Mouse (Mus musculus): ENCODE measurements around the gene Lnx2. TPM values are rescaled to one million over a fixed set of nuclear protein-coding genes. Genes with fewer than 3 reads are reported as not detected.

Lnx2 gene
- polyA plus RNA-seq, 2 experiments = 4.1 to 4.4 TPM

- Histone ChIP-seq H3K4me2 (ENCODE audit: low read depth) (no peak overlapping the region), H3K9me3 (ENCODE audit: control insufficient read depth, low read length) (no peaks in the 10 kb centered on the region), H3K4me1 (replicated peaks; ENCODE audit: control insufficient read depth in 2 of 2, insufficient read depth in 2 of 2, low read length in 1 of 2) (peaks cover 0 to 8% of the 10 kb centered on the region in 2 experiments; a peak in 2 of 4 replicates), H3K27me3 (ENCODE audit: control insufficient read depth, insufficient read depth, low read length) (no peaks in the 10 kb centered on the region), H3K4me3 (ENCODE audit: insufficient read depth in 1 of 2, low read depth in 2 of 2, low read length in 2 of 2) (no peak overlapping the region), H3K9ac (replicated peaks) (no peak overlapping the region), H3K27ac (no peak overlapping the region), H3K36me3 (replicated peaks; ENCODE audit: control insufficient read depth, insufficient read depth, low read depth) (no peaks in the 10 kb centered on the region)
- TF ChIP-seq CTCF (IDR thresholded peaks at IDR 0.05; ENCODE audit: low read depth) (no peak), EP300 (IDR thresholded peaks at IDR 0.05; ENCODE audit: low read depth) (no peak)
- no peak for DNase-seq (ENCODE audit: low read depth in 3 of 3, low spot score in 3 of 3)
- no peak for ATAC-seq (ENCODE audit: insufficient read depth)
- 76% methylated on average over 9 of the region's 9 CpGs for WGBS (ENCODE audit: insufficient replicate concordance)
These were observed 103.0 kb downstream of the Lnx2 start for GRCm38 (mm10) chr5:146973353-146973752.

DNA sequence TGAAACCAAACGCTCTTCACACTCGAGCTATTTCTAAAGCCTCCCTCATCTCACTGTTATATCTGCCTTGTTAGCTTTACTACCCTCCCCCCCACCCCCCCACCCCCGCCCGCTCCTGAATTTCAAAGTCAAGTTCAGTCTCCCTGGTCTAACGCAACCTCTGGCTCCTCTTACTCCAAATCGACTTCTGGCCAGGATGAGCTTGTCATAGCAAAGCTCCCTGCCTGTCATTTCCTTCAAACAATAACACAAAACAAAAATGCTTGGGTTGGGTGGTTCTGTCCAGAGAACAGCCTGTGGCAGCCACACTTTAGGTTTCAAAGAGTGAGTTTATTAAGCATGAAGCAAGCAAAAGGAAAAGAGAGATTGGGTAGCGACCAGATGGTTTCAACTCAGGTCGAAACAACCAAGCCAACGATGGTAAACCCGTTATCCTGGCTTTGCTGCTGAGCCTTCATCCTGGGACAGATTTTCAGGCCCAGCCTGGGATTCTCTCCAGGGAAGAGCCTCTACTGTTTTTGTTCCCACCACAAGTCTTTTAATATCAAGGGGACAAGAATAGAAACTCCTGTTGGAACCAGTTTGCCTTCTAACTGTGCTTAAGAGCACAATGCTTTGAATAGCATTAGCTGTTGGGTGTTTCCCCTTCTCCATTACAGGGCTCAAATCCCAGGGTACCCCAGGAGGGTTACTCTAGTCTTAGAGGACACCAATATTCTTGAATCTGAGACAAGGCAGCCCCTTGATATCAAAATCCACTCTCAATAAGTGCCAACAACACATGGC is 104.4 kb downstream of the Lnx2 start:
- Histone ChIP-seq H3K9ac (replicated peaks) (no peak overlapping the region), H3K4me3 (ENCODE audit: insufficient read depth in 1 of 2, low read depth in 2 of 2, low read length in 2 of 2) (no peak overlapping the region), H3K9me3 (ENCODE audit: control insufficient read depth, low read length) (no peaks in the 10 kb centered on the region), H3K27ac (no peak overlapping the region), H3K4me1 (replicated peaks; ENCODE audit: control insufficient read depth in 2 of 2, insufficient read depth in 2 of 2, low read length in 1 of 2) (peaks cover 0 to 8% of the 10 kb centered on the region in 2 experiments; a peak in 2 of 4 replicates), H3K36me3 (replicated peaks; ENCODE audit: control insufficient read depth, insufficient read depth, low read depth) (no peaks in the 10 kb centered on the region), H3K4me2 (ENCODE audit: low read depth) (no peak overlapping the region), H3K27me3 (ENCODE audit: control insufficient read depth, insufficient read depth, low read length) (no peaks in the 10 kb centered on the region)
- no peak for ATAC-seq (ENCODE audit: insufficient read depth)
- DNase-seq (ENCODE audit: low read depth in 3 of 3, low spot score in 3 of 3) = no peak
- 57% methylated on average over 10 of the region's 10 CpGs for WGBS (ENCODE audit: insufficient replicate concordance)
- TF ChIP-seq EP300 (IDR thresholded peaks at IDR 0.05; ENCODE audit: low read depth) (no peak), CTCF (IDR thresholded peaks at IDR 0.05; ENCODE audit: low read depth) (no peak)

DNA sequence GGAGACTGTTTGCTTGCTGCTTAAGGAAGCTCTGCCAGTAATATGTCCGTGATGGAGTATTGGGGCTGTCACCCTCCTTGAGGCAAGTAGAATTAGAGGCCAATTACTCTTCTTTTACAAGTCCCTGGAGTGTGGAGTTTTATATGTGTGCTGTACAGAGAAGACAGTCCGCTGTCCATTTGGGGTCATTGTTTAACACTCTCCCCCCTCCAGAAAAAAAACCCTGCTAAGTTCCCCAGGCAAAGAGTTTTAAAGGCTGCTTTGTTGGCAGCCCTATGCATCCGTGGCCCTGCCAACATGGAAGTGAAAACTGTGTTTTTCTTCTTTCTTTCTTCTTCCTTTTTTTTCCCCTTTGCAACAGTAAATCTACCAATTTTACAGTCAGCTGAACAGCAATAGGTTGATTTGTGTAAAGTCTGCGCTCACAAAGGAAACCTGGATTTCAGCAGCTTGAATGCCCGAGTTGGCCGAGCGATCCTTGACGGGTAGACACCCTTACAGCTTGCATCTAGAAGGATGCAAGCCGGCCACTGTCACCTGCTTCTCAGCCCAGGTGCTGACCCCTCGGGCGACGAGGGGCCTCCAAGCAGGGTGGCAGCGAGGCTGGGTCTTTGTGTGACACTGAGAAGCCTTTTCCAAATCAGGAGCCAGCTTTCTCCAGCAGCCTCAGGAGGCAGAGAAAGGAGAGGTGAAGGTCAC is 107.5 kb downstream of the Lnx2 start:
- 64% methylated on average over 13 of the region's 13 CpGs for WGBS (ENCODE audit: insufficient replicate concordance)
- Histone ChIP-seq H3K9ac (replicated peaks) (no peak overlapping the region), H3K4me2 (ENCODE audit: low read depth) (no peak overlapping the region), H3K4me1 (replicated peaks; ENCODE audit: control insufficient read depth in 2 of 2, insufficient read depth in 2 of 2, low read length in 1 of 2) (peaks cover 0 to 11% of the 10 kb centered on the region in 2 experiments; a peak in 2 of 4 replicates), H3K36me3 (replicated peaks; ENCODE audit: control insufficient read depth, insufficient read depth, low read depth) (no peaks in the 10 kb centered on the region), H3K27ac (no peak overlapping the region), H3K27me3 (ENCODE audit: control insufficient read depth, insufficient read depth, low read length) (no peaks in the 10 kb centered on the region), H3K4me3 (ENCODE audit: insufficient read depth in 1 of 2, low read depth in 2 of 2, low read length in 2 of 2) (no peak overlapping the region), H3K9me3 (ENCODE audit: control insufficient read depth, low read length) (no peaks in the 10 kb centered on the region)
- no peak for DNase-seq (ENCODE audit: low read depth in 3 of 3, low spot score in 3 of 3)
- ATAC-seq (ENCODE audit: insufficient read depth) = no peak
- TF ChIP-seq EP300 (IDR thresholded peaks at IDR 0.05; ENCODE audit: low read depth) (no peak), CTCF (IDR thresholded peaks at IDR 0.05; ENCODE audit: low read depth) (no peak)

Other genes with a start within 250 kb of the Lnx2 start
- gene Rpl21, start 243.7 kb downstream of the Lnx2 start, polyA plus RNA-seq (2012; rRNA removed) = 88.2 and 236 TPM in 2 replicates
- 453 and 467 TPM in 2 replicates for gene Rpl21, start 243.7 kb downstream of the Lnx2 start, polyA plus RNA-seq (2014; fragmentation: Nextera tagmentation; extraction: Ambion mirVana)
- 0.56 and 0.94 TPM in 2 replicates for gene Rasl11a, start 231.5 kb downstream of the Lnx2 start, polyA plus RNA-seq (2012; rRNA removed)
- 0.85 and 0.94 TPM in 2 replicates for gene Rasl11a, start 231.5 kb downstream of the Lnx2 start, polyA plus RNA-seq (2014; fragmentation: Nextera tagmentation; extraction: Ambion mirVana)
- 20.9 and 31.3 TPM in 2 replicates for gene Gtf3a, start 127.9 kb downstream of the Lnx2 start, polyA plus RNA-seq (2012; rRNA removed)
- 37.7 and 41.4 TPM in 2 replicates for gene Gtf3a, start 127.9 kb downstream of the Lnx2 start, polyA plus RNA-seq (2014; fragmentation: Nextera tagmentation; extraction: Ambion mirVana)
- gene Mtif3, start 112.8 kb downstream of the Lnx2 start, polyA plus RNA-seq (2012; rRNA removed) = 3.7 and 6.1 TPM in 2 replicates
- 12.2 and 13.7 TPM in 2 replicates for gene Mtif3, start 112.8 kb downstream of the Lnx2 start, polyA plus RNA-seq (2014; fragmentation: Nextera tagmentation; extraction: Ambion mirVana)
- 45.9 and 58.6 TPM in 2 replicates for gene Polr1d, start 464 bp upstream of the Lnx2 start, polyA plus RNA-seq (2012; rRNA removed)
- gene Polr1d, start 464 bp upstream of the Lnx2 start, polyA plus RNA-seq (2014; fragmentation: Nextera tagmentation; extraction: Ambion mirVana) = 87.1 and 92.4 TPM in 2 replicates
- 0.02 TPM in 1 of 2 replicates, not detected in the other for gene Gsx1, start 112.1 kb upstream of the Lnx2 start, polyA plus RNA-seq (2012; rRNA removed)
- gene Gsx1, start 112.1 kb upstream of the Lnx2 start, polyA plus RNA-seq (2014; fragmentation: Nextera tagmentation; extraction: Ambion mirVana) = not detected in 2 replicates
- 0.02 and 0.03 TPM in 2 replicates for gene Pdx1, start 193.4 kb upstream of the Lnx2 start, polyA plus RNA-seq (2012; rRNA removed)
- gene Pdx1, start 193.4 kb upstream of the Lnx2 start, polyA plus RNA-seq (2014; fragmentation: Nextera tagmentation; extraction: Ambion mirVana) = not detected in 2 replicates
- gene Cdx2, start 230.7 kb upstream of the Lnx2 start, polyA plus RNA-seq (2012; rRNA removed) = 0.09 TPM in 1 of 2 replicates, not detected in the other
- not detected in 2 replicates for gene Cdx2, start 230.7 kb upstream of the Lnx2 start, polyA plus RNA-seq (2014; fragmentation: Nextera tagmentation; extraction: Ambion mirVana)
- gene Urad, start 245.9 kb upstream of the Lnx2 start, polyA plus RNA-seq (2012; rRNA removed) = 1.0 and 1.1 TPM in 2 replicates
- 0.30 and 0.57 TPM in 2 replicates for gene Urad, start 245.9 kb upstream of the Lnx2 start, polyA plus RNA-seq (2014; fragmentation: Nextera tagmentation; extraction: Ambion mirVana)

All from liver, embryonic 14.5 days (tissue).